Mouse (Mus musculus): ENCODE data around the gene Nrbp1. TPM values are rescaled to one million over a fixed set of nuclear protein-coding genes. Genes with fewer than 3 reads are reported as not detected.
"Not testable (repeated sequence)": the region's sequence is repeated elsewhere in the genome, so short reads cannot be mapped to it uniquely, and the experiment has no call there.

Nrbp1 gene
- total RNA-seq, 2 experiments from 2014 or later = 74.5 to 78.3 TPM

DNA sequence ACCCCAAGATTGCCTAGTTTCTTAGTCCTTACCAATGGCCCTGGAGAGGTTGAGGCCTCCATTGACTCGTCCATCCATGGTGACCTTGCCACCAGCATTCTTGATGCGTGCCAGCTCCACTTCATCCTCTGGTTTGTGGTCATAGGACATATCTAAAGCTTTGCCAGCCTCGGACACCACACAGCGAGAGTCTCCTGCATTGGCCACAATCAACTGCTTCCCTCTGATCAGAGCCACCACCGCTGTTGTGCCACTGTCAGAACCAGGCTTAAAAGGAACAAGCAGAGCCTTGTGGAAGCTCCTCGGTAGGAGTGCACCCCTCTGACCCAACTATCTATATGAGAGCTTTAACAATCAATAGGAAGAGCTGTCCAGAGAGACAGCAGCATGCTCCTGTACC lies 36.2 kb upstream of the Nrbp1 start:
- DNase-seq = no peak

- DNase-seq = not testable (repeated sequence)
Observed at GRCm38 (mm10) chr5:31216554-31216953, 24.1 kb upstream of the Nrbp1 start.

DNA sequence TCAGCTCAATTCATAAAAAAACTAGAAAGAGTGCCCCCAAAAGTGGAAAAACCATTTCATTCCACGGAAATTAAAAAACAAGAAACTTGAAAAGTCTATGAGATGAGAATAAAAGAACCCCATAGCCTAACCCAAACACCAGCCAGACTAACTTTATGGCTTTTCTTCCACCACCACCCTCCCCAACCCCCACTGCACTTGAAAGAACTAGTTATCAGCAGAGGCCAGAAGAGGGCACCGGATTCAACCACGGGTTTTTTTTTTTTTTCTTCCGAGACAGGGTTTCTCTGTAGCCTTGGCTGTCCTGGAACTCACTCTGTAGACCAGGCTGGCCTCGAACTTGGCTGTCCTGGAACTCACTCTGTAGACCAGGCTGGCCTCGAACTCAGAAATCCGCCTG lies 22.4 kb upstream of the Nrbp1 start:
- DNase-seq = no peak

DNA sequence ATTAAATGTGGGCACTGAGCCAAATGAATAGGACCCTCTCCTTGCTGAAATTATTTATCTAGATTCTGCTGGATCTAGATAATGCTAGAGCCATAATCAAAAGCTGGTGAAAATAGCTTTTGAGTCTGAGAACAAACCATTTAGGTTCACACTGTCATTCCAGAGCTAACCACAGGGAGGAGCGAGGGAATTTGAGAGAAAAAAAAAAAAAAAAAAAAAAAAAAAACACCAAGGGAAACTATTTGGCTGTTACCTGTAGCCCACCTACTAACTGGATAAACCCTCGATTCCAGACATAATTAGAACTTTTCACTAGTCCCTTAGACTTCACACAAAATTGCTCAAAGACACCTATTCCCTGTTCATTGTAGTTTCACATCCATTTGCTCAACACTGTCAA lies 21.6 kb upstream of the Nrbp1 start:
- no peak for DNase-seq

DNA sequence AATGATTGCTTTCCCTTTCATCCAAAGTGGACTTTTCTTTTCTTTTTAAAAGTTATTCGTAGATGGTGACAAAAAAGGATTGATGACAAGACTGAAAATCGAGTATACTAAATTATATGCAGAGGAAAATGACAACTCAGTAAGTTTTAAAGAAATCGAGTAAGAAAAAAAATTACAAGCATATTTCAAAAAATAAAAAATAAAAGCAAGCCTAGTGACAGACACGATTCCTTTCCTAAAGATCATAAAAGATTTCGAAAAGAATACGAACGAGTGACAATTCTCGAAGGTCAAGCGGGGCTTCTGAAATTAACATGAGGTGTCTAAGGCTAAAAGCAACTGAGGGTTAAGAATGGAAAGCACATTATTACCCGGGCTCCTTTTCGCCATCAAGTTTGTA lies 21.2 kb upstream of the Nrbp1 start:
- DNase-seq = no peak

DNA sequence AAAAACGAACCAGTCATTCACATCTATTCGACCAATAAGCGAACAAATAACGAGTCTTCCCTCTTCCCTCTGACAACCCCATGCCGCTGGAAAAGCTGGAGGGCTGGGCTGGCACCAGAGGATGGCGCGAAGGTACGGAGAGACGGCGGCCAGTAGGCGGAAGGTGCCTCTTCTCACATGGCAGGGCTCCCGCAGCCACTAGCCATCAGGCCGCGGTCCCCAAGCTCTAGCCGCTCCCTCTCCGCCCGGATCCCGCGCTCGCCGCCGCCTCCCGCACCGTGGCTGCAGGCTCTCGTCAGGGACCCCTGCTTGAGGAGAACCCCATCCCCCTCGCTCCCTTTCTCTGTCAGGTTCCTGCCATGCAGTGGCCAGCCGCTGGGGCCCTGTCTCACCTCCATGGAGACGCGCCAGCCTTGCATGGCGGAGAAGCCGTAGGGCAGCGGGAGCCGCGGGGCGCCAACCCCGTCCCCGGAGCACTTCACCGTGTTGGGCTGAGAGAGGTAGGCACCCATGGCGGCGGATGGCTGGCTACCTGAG lies 20.7 kb upstream of the Nrbp1 start:
- DNase-seq = peak; percentile 51 to 64

DNA sequence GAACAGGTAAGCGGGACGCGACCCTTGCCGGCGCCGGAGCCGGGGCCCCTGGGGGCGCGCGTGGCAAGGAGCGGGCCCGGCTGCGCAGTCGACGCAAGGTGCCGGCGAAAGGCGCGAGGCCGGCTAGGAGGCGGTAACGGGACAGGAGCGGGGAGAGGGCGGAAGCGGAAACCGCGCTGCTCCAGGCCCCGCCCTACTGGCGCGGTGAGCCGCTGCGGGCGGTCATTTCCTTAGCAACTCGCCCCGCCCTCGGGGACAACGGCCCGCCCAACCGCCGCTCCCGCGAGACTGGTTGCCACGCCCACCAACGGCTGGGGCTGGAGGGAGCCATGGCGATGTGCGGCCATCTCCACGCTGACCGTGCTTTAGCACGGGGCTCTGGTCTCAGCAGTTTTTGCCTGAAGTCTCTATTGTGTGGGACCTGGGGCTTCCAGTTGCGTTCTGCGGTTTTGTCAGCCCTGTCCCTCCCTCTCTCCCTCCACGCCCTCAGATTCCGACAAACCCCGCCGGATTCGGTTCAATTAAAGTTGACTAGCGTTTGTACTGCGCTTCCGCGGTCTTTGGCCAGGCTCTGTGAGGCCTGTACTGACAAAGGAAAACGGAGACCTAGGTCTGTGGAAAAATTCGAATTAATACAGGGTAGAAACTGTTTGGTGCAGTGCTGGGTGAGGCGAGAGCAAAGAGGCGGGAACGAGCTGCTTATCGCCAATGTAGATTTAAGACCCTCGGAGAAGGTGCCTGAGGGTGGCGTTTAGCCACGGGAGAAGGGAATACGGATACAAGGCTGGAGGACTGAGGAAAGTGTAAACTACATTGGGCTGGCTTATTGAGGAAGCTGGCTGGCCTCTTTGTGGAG lies 20.0 kb upstream of the Nrbp1 start, which contains the start of gene Ppm1g:
TSS of gene Ppm1g (minus strand) at position 240 of the 856 bp plus-strand sequence.
- DNase-seq = peak; percentile 98 to 99

- DNase-seq = peak in 1 of 2 experiments; percentile 20
Observed at GRCm38 (mm10) chr5:31221304-31221945, 19.2 kb upstream of the Nrbp1 start.

DNA sequence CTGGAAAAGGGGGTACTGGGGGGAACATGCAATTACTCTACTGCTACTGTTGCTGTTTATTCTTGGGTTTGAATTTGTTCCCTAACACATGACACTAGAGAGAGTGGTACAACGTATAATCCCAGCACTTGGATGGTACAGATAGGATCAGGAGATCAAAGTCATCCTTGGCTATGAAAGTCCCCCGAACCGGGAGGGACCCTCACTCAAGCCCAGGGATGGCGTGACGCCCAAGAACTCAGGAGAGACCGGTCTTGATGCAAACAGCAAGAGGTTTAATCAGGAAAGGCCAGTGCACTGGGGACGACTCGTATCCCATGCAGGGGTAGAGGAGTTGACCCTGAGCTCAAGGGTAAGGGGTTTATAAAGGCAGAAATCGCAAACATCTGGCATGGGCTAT lies 18.0 kb upstream of the Nrbp1 start:
- DNase-seq = no peak

DNA sequence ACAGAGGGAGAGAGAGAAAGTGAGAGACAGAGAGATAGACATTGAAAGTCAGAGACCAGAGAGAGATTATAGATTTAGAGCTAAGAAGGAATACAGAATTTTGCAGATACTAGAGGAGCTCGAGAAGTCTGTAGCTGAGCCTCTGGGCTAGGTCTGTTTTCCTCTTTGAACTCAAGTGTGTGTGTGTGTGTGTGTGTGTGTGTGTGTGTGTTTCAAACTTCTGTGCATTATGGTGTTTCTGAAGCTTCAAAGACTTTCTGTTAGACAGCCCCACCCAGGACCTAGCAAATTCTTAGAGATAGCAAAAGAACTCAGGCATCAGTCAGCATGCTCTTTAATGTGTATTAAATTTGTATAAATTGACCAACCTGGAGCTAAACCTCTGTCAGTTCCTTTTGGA lies 14.0 kb upstream of the Nrbp1 start:
- no peak for DNase-seq

DNA sequence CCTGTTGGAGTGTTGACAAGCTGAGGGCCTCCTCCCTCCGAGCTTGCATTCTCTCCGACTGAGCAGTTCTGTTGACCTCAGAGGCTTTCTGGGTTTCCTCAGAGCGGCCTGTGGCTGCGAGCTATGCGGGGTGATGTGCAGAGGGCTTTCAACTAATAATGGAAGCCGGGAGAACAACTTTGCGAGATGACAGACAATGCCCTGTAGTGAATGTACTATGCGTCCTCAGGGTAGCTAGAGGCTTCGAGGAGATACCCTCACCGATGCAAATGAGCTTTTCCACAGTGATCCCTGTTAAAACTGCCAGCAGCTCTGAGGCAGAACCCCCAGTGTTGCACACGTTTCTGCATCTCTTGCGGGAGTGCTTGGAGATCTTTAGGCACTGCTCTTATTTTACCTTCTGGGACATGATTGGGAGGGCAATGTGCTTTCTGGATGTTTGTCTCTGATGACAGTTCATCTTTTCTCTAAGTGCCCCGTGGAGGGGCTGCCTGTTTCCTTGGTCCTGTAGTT lies 914 bp downstream of the Nrbp1 start:
- DNase-seq = no peak

DNA sequence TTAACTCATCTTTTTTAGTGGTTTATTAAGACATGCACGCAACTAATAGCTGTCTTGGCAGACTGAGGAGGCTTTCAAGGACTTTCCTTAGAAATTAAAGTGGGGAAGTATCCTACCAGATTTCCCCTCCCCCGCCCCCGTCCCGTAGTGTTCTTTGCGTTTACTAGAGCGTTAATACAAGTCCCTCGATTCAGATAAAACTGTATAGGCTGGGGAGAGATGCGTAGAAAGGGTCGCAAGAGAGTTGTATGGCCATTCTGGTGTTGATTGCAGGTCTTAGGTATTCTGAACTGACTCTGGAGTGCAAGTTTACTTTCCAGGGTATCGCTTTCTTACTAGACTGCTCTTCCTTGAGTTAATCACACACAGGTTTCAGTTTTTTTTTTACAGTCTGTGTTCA lies 1.5 kb downstream of the Nrbp1 start:
- DNase-seq = no peak

- DNase-seq = no peak
Observed at GRCm38 (mm10) chr5:31250716-31251115, 10.1 kb downstream of the Nrbp1 start.

DNA sequence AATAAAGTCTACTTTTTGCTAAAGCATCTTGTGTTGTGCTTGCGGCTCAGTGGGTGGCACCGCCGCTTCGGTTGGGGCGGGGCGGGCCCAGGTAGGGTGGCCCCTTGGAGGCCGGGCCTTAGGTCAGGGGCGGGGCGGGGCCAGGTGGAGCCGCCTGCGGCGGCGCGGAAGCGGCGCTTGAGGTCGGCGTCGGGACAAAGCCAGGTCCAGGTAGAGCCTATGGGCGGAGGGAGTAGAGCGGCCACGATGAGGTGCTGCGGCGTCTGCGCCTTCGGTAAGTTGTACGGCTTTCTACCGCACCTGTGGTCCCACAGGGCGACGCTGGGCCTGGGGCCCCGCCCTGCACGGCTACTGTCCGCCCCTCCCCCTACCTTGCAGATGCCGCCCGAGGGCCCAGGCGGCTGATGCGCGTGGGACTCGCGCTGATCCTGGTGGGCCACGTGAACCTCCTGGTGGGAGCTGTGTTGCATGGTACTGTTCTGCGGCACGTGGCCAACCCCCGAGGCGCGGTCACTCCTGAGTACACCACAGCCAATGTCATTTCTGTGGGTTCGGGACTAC lies 11.0 kb downstream of the Nrbp1 start, which contains the start of gene Krtcap3:
TSS of gene Krtcap3 (plus strand) at position 151 of the 561 bp plus-strand sequence.
- peak in 1 of 2 experiments; percentile 20 for DNase-seq

DNA sequence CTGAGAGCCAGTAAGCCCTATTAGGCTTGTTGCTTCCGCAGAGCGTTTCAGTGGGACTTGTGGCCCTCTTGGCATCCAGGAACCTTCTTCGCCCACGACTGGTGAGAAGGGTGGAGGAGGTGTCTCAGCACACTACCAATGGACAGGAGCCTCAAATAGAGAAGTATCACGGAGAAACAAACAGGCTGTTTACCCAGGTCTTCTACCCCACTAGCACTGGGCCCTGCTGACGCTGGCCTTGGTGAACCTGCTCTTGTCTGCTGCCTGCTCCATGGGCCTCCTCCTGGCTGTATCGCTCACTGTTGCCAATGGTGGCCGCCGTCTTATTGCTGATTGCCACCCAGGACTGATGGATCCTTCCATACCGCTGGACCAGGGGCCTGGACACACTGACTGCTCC lies 11.5 kb downstream of the Nrbp1 start:
- no peak for DNase-seq

DNA sequence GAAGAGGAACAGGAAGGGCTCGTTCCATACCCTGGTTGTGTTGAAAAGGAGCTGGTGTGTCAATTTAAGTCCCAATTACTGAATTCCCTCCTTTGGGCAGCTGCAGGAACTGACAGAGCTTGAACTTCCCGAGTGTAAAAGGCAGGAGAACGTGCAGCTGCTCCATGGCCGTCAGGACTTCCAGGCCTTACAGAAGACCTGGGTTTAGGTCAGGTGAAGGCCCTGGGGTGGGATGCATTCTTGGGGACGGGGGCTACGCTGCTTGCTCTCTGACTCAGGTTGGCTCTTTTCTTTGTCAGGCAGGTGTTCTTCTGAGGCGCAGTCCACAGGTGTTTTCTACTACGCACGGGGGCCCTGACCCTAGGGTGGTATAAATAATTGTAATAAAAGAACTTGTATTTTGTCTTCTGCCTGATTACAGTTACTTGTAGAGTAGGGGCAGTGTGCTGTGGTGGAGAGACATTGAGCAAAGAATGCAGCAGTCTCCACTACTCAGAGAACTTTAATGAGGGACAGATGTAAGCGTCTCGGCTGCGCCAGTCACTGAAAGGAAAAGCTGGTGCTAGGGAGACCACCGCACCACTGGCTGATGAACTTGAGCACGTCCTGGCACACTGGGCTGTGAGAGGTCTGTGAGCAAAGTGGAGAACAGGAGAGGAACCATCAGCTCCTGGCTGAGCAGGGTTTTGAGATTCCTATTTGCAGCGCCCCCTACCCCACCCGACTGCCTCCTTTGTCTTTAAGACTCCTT lies 12.3 kb downstream of the Nrbp1 start:
- no peak for DNase-seq

DNA sequence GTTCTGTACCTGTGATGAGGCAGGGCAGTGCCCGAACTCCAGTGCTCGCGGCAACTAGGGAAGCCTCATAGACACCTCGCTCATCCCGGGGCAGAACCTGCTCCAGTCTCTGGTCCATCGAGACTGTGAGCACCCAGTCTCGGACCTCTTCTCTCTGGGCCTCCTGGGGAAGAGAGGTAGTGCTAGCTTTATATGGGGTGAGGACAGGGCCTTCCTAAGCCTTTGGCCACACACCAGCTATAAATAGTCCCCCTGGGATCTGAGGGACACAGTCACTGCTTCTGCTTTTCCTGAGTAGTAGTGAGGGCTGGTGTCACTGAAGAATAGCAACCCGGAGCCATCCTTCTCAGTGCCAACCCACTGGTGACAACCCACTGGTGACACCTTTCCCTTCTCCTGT lies 13.1 kb downstream of the Nrbp1 start:
- DNase-seq = peak; percentile 17 to 21

DNA sequence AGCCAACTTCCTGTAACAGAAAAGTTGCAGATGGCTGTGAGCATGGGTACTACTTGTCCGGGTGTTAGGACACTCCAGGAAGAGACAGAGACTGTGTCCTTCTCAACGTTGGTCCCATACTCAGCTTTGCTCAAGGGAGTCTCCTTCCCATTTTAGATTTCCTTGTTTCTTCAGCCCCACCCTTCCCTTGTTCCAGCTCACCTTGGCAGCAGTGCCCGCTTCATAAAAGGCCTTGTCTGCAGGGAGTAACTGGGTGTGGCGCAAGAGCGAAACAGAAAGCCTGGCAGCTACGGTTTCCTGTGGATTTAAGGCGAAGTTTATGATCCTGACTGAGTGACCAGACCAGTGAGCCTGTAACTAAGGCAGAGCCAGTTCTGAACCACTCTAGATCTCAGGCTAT lies 13.8 kb downstream of the Nrbp1 start:
- peak; percentile 62 to 81 for DNase-seq

GRCm38 (mm10) chr5:31254901-31255300 lies 14.2 kb downstream of the Nrbp1 start:
- DNase-seq = no peak

- no peak for DNase-seq
Observed at GRCm38 (mm10) chr5:31255381-31255780, 14.7 kb downstream of the Nrbp1 start.

GRCm38 (mm10) chr5:31255971-31256370 lies 15.3 kb downstream of the Nrbp1 start:
- no peak for DNase-seq

DNA sequence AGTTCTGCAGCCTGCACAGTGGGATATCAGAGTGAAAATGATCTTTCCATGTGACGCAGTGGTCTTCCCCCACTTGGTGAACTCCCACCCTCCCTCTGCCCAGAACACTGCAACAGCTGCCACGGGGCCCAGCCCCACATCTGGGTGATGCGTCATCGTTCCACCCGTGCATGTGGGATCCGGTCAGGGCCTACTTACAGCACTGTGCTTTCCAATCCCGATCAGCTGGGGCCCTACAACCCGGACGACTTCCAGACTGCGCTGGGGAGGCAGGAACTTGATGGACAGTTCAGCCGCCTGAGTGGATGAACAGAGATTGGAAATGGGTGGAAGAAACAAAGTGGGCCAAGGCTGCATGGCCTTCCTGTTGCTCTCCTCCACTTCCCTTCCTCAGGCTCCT lies 17.0 kb downstream of the Nrbp1 start:
- peak in 1 of 2 experiments; percentile 20 for DNase-seq
